Mouse (Mus musculus): ENCODE results near the gene Nkd1.
A peak's percentile ranks its signal among the peaks of the same experiment; 100 is the strongest.

Gene Nkd1

DNA sequence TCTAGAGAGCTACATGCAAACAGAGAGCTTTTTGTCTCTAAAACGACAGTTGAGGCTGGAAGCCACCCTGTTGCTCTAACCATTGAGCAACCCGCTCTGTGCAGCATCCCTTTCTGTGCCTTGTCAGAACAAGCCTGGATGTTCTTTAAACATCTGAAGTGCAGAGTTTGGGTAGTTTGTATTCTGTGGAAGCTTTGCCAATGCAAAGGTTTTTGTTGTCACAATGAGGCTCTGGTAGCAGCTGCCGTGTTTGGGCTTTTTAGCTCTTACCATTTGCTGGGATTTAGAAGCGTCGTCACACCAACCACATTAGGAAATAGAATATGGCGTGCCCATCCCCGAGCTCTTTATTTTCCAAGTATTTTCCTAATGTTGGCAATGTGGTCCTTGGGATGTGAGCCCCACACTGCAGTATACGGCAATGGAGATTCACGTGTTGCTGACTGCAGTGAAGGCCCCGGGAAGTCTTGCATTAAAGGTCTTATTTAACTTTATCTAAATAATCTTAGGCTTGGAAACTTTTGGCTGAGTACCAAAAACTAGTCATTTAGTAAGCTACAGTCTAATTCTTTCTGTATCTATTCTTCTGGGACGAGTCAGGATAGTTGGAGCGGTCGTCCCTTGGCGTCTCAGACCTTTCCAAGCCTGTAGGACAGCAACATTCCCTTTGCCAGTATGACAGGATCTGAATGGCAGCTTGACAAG lies 51.9 kb downstream of the Nkd1 start:
- ATAC-seq (ENCODE audit: low TSS enrichment), result no peak

DNA sequence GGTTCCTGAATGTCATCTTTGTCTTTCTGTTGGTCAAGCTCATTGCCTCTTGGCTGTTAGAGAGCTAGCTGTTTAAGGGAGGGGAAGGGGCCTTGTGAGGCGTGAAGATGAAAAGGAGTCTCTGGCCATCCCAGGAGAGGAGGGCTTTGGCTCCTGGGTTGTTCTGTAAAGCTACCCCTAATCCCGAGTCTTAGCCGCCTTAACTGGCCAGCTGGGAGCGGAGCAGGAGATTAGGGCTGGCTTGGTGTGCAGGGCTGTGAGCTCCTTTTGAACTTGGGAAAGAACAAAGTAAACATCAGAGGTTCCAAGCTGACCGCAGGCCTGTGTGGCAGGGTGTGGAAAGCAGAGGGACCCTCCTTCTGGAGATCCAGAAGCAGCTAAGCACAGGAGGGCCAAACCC lies 53.8 kb downstream of the Nkd1 start:
- no peak for ATAC-seq (ENCODE audit: low TSS enrichment)

DNA sequence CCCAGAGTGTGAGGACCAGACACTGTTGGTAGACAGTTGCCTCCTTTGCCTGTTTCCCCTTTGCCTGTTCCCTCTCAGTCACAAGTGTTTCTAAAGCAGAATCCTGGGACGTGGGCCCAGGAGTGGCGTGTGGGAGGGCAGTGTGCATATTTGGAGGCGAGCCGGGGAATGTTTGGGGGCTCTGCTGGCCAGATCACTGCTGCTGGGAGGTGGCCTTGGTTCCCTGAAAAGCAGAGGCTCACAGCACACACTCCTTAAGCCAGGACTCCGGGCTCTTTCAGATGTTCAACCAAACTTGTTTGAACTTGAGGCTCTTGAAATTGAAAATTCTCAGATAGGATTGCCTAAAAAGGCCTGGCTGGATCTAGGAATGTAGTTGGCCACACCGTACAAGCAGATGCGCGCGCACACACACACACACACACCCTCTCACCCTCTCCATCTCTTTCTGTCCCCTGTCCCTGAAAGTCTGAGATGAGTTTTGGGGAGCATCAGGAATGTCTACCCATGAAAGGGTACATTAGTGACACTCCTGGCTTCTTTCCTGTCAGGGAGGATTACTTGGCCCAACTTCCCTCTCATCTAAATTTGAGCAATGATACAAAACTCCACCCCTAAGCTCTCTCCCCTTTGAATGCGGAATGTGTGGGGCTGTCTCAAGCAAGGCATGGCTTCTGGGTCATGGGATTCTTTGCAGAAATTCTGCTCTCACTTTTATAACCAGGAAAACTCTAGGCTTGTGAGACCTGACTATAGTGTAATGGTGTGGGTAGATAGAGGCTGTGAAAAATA lies 55.4 kb downstream of the Nkd1 start:
- ATAC-seq (ENCODE audit: low TSS enrichment), result peak; percentile 74

DNA sequence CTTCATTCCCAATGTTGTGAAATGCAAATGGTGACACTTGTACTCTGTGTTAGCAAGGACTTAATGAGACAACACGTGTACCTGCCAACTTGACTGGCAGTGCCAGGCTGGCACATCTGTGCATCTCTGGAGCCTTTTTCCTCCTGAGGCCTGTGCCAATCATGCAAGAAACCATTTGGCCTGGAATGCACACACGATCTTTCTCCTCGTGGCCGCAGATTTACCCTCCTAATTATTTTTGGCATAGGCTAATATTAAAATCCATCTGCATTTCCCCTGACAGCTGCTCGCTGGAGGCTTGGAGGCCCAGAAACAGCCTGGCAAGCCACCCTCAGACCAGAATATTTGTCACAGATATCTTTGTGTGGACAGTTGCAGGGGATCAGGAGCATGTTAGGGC lies 56.5 kb downstream of the Nkd1 start:
- no peak for ATAC-seq (ENCODE audit: low TSS enrichment)

DNA sequence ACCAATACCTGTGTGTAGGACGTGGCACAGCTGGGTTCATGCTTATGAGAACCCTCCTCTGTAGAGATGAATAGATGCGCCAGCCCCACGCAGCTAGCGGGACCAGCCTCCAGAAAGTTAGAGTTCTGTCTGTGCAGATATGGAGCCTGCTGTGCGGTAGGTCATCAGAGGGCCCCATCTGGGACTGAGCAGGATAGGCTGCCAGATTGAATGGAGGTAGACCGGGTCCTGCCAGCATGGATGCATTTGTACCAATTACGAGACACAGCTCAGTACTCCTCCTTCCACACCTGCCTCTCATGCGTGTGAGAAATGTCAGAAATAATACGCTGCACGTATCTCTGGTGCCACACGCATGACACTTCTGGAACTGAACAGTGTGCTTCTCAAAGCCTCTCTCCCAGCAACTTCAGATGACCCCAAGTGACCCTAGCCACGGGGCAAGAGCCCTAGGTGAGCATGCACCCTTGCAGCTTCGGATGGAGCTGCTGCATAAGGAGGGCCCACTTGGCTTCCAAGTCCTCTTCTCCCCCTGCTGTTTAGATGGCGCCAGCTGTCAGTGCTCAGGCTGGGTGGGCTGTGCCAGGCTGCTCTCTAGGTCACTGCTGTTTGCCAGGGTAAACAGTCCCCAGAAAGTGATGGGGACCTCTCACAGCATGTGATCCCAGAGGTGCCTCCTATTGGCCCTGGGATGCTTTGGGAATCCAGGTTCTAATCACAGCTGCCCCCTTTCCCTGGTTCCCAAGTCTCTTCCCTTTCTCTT lies 57.4 kb downstream of the Nkd1 start:
- no peak for ATAC-seq (ENCODE audit: low TSS enrichment)

DNA sequence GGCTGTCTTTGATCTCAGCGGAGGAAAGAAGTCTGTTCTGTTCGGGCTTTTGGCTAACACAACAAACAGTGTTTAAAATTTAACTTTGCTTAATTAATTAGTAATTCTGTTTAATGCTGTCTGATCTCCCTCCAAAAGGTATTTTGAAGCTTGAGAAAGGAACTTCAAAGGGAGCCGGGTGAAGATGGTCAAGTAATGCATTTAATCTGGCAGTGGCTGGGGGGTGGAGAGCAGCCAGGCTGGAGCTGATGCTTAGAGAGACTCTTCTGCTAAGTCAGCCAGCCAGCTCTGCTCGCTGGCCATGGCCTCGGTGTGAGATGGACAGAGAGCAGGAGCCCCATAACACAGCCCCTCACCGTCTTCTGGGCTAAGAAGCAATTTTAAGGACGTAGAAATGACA lies 58.1 kb downstream of the Nkd1 start:
- no peak for ATAC-seq (ENCODE audit: low TSS enrichment)

DNA sequence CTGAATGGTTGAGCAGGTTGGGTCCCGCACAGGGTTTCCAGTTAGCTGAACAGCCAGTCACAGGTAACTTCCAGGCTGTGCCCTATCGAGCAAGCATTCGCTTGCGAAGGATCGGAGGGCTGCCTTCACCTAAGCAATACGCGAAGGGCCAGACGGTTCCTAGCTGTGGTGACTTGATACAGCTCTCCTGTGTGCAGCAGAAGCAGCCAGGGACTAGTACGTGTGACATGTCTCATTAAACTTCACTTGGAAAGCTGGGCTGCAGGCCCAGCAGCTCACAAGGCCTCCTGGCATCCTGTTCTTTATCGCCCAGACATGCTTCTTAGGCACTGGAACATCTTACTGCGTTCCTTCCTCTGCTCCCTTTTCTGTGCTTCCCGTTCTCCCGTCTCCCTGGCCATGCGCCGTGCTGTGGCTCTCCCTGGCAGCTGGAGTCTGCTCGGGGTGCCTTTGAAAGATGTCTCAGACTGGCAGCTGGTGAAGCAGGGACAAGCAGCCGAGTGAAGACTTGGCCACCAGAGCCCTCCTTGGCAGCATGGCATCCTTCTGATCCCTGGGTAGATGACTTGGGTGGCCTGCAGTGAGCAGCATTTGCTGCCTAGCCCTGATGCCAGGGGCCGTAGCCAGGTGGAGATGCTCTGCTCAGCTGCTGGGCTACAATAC lies 58.6 kb downstream of the Nkd1 start:
- peak; percentile 66 for ATAC-seq (ENCODE audit: low TSS enrichment)

DNA sequence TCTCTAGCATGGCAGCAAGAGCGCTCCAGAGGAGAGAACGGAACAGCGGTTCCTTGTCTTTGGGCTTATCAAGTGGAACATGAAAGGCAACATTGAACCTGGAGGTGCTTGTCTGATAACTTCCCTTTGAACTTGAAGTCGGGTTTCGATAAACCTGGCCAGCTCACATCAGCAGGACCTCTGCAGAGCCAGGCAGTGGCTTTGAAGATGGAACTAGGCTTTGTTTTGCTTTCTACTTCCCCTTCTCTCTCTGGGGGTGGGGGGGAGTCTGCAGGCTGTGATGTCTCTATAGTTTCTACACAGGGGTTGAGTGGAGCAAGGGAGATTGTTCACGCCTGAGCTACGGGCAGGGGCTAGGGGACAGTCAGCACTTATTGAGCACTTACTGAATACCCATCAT lies 59.6 kb downstream of the Nkd1 start:
- no peak for ATAC-seq (ENCODE audit: low TSS enrichment)

DNA sequence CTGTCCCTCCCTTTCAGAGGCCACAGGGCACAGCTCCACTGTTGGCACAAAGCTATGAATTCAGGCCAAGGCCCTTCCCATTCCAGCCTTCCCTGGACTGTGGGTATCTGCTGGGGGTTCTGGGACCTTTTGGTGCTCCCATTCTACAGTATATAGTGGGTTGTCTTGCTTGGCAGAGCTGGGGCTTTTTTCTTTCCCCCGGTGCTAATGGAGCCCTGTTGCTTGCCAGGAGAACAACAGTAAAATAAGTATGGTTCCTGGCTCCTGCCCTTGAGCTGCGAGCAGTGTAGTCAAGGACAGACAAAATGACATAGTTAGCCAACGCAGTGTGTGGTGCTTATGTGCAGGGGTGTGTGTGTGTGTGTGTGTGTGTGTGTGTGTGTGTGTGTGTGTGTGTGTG lies 62.7 kb downstream of the Nkd1 start:
- ATAC-seq (ENCODE audit: low TSS enrichment), result no peak

DNA sequence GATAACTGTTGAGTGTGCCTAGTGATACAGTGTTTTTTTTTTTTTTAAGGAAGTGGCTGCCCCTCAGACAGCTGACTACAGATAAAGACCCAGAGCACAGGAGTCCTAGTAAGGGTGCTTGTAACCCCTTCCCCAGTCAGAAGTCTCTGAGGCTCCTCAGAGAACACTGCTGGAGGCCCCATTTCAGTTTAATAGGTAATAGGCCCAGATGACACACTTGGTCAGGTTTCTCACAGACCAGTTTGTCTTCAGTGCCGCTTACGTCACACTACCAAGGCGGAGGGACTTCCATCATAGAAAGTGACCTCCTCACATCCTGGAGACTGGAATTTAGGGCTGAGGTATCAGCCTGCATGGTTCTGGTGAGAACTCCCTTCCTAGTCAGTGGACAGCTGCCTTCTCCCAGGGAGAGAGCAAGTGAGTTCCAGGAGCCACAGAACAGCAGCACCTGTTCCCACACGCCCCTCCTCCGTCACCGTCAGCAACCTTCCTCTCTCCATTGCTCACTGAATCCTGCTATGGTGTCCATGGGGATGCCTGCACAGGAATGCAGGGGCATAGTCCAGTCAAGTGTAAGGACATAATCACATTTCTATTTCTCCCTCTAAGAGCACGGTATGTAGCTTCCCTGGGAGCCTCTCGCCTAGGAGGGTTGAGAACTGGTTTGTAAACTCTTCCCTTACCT lies 67.2 kb downstream of the Nkd1 start:
- ATAC-seq (ENCODE audit: low TSS enrichment), result no peak

DNA sequence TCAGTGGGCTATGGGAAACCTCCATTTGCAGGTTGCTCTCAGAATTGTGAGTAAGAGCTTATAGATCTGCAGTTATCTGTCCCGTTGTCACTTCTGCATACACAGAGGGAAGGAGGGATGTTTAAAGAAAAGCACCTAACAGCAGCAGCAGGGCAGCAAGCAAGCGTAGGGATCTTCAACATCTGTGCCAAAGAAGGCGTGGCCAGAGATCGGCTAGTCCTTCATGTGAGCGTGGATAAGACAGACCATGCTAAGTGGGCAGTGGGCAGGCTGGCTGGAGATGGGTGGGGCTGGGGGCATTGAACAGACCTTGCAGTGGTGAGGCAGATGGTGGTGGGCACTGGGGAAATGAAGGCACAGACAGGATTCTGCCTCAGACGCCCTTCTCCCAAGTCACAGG lies 69.1 kb downstream of the Nkd1 start:
- ATAC-seq (ENCODE audit: low TSS enrichment), result no peak

DNA sequence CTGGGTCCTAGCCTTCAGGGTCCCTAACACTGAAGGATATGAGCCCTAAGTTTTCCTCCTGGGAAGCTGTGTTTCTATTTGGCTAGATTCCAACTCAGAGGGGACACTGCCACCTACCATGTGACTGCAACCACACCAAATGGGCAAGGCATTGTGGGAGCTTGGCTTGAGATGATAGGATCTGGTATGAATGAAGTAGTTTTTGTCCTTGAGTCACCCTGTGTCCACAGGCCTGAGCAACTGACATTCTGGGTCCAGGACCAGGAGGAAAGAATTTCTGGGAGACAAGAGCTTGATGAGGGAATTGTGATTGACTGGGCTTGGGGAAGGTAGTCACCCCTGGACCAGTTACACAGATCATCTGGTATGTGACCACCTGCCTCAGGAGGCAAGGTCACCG lies 72.8 kb downstream of the Nkd1 start:
- ATAC-seq (ENCODE audit: low TSS enrichment), result no peak

DNA sequence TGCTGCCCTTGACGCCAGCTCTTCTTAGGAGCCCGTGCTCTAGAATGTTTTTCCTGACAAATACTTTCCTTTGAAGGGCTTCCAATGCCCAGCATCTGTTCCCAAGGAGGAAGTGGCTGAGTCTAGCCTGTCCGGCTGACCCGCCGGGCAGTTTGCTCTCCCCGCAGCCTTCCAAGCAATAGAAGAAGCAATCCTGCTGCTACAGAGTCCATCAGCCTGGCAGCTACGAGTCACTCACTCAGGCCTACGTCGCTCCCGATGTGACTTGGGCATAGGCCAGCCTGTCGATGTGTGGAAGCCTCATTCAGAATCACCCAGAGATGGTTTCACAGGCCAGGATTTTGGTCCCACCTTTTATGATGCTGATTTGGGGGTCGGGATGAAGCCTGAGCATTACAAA lies 74.9 kb downstream of the Nkd1 start:
- no peak for ATAC-seq (ENCODE audit: low TSS enrichment)

DNA sequence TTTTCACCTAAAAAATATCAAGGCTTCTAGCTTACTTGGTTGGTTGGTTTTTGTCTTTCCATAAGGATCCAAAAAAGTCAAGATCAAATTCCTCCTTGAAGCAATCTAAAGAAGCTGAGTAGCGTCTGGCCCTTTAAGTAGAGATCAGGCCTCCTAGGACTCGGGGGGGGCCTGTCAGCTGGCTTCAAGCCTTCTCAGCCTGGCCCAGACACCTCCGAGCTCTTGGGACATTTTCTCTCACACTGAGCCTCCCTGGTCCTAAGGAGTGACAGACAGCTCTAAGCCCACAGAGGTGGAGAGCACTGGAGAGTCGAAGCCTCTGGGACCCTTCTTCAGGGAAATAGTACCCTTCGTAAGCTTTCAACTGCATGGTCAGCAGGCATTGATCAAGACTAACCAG lies 77.4 kb downstream of the Nkd1 start:
- ATAC-seq (ENCODE audit: low TSS enrichment), result no peak

DNA sequence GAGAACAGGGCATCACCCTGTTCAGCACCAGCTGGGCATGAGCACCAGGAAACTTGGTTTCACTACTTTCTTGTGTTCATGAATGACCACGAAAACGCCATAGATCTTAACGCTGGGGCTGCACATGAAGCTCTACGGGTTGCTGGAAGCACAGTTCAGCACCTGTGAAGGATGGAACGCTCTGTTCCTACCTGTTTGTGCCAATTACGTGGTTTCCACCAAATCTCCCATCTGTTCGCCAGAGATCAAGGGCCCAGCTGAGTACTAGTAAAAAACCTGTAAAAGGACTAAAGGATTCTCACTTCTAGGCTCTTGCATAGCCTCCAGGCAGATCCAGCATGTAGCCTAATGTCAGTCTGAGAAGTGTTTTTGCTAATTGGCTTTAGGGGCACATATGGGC lies 78.3 kb downstream of the Nkd1 start:
- no peak for ATAC-seq (ENCODE audit: low TSS enrichment)

DNA sequence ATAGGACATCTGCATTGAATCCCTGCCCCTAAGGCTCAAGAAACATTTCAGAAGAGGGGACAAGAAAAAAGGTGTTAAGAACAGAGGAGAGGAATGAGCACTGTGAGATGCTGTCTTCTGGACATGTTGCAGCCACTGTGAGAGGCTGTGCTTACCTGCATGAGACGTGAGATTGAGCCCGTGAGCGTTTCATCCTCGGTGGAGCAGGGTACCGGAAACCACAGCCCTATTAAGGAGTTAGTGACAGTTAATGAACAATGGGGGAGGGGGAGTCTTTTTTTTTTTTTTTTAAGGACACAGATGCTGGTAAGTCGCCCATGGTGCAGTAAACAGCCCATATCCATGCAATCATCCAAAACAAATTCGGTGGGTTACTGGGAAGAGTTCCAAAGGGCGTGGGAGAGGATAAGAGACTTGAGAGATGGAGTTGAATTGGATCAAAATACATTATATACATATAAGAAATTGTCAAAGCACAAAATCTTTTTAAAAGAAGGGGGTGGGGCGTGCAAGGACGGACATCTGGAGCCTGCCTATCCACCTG lies 82.4 kb downstream of the Nkd1 start:
- ATAC-seq (ENCODE audit: low TSS enrichment), result no peak

DNA sequence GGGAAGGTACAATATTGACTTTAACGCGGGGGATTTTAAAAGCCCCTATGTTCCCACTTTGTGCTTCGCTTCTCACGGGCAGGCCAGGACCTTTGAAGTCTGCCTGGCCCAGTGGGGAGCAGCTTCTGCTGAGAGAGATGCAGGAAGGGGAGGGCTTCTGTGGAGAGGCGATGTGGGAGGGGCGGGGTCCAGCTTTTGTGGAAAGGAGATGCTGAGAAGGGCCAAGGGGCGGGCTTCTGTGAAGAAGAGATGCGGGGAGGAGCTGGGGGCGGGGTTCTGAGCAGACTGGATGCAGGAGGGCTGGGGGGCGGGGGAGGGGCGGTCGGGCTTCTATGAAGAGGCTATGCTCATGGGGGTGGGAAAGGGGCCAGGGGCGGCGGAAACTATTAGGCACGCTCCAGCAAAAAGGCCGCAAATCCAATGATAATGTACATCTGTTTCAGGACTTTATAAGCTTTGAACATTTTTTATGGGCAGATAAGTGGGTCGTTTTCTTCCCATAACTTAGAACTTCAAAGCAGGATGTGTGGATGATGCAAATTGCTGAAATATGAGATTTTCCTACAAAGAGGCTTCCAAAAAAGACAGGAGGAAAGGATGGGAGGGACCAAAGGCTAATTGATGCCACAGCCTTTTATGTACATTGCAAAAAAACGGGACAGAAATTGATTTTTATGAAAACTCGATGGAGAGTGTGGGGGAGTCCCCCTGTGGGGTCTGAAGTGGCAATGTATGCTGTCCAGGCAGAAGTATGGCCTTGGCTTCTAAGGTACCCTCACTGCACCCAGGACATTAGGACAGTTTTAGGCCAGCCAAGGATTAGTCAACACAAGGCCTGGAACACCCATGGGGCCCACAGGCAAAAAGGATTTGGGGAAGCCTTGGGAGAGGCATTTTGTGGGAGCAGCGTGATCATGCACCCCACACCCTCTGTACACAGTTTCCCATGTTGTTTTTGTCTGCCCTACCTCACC lies 83.2 kb downstream of the Nkd1 start:
- ATAC-seq (ENCODE audit: low TSS enrichment), result peak; percentile 13; the same call in 1 of the 2 replicates

DNA sequence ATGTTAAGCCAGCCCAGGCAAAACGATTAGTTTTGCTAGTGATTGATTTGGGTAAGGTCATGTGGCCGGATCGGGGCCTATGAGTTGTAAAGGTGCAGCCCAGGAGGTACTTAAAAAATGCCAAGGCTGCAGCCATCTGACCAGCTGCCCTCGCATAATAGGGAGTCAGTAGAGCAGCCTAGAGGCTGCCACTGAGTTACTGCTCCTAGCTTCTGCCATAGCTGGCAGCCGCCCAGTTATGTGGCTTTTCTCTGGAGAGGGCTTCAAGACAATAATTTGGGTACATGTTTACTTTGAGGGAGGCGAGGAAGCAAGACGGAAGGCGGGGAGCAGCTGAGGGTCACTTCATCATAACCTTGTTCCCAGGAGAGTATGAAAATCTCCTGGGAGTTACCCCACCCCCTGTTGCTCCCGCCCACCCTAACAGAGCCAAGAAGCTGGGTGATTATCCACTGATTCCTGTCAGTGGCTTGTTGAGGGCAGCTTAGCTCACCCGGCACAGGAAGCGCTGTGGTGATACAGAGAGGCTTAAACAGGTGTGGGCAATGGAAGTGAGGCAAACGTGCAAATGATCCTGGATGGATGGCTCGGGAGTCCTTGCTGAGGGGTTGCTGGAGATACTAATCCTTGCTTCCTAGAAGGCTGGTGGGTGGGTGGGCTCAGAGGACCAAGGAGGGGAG lies 84.3 kb downstream of the Nkd1 start:
- ATAC-seq (ENCODE audit: low TSS enrichment), result no peak

DNA sequence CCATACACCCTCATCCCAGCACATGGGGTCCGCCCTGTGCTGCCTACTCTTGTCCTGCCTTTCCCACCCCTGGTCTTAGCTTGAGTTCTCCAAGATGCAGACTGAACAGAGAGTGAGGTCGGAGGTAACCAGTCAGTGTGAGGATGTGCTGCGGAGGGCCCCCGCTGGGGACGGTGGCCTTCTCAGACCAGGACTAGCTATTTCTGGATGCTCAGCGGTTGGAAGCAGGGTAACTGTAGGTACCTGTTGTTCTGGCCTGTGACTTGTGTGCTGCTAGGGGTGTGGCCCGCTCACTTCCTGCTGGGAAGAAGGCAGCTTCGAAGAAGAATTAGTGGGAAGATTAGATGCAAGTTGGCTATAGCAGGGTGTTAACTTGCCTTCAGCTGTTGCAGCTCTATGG lies 87.9 kb downstream of the Nkd1 start:
- ATAC-seq (ENCODE audit: low TSS enrichment), result no peak

DNA sequence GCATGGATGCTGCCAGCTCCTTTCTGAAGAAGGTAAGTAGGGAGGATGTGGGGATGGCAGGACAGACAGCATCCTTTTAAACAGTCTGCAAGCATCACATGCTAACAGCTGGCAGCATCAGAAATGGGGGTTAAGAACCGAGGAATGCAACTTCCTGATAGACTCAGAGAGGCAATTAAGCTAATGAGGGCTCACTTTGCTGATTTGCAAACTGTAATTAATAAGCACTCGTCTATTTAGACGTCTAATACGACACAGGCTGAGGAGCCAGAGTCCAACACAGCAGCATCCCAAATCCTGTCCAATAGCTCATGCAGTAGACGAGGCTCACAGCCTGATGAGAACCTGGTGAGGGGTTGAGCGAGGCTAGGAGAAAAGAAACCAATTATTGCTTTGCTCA lies 89.1 kb downstream of the Nkd1 start:
- ATAC-seq (ENCODE audit: low TSS enrichment), result no peak

Measured in frontal cortex, adult (tissue).